Comparison of ENCODE assay signal across 18 mouse cellular contexts in genomic region chr4:95819650-95820049, GRCm38 (mm10).
DNase-seq lines count a peak whose midpoint lies in the region; ATAC-seq lines count a peak whose summit lies in the region.
"Had no signal": no experiment of that assay in that cellular context is flagged by ENCODE, and none has a peak within 500 bp of the region (broad histone marks: within the 10 kb centered on the region; RNA-seq: fewer than 3 reads in every experiment).

No protein-coding gene starts in this region.

- H3K9me3 ChIP-seq in midbrain, embryonic 11.5 days (ENCODE audit: control insufficient read depth, low read length): no peaks in the 10 kb centered on the region
- H3K9me3 ChIP-seq in midbrain, embryonic 13.5 days: no peaks in the 10 kb centered on the region
- no peaks in the 10 kb centered on the region for H3K9me3 ChIP-seq in embryonic facial prominence, embryonic 12.5 days
- H3K9me3 ChIP-seq: heart, embryonic 15.5 days; kidney, embryonic 15.5 days had no signal

- H3K4me2 ChIP-seq in midbrain, embryonic 11.5 days: no peak overlapping the region
- no peak overlapping the region for H3K4me2 ChIP-seq in midbrain, embryonic 13.5 days (replicated peaks)
- H3K4me2 ChIP-seq in embryonic facial prominence, embryonic 12.5 days (replicated peaks): no peak overlapping the region
- H3K4me2 ChIP-seq: heart, embryonic 15.5 days; kidney, embryonic 15.5 days had no signal

- 67% methylated on average over 2 of the region's 2 CpGs for WGBS in midbrain, embryonic 11.5 days
- 57% methylated on average over 2 of the region's 2 CpGs for WGBS in midbrain, embryonic 13.5 days
- 17% methylated on average over 2 of the region's 2 CpGs for WGBS in embryonic facial prominence, embryonic 12.5 days

- ATAC-seq in midbrain, embryonic 11.5 days (ENCODE audit: low FRiP score): peak; percentile 84
- ATAC-seq in midbrain, embryonic 13.5 days: no peak
- 0 out of 2 replicates have a peak, but pooled peaks have one; percentile 72 for ATAC-seq in embryonic facial prominence, embryonic 12.5 days (ENCODE audit: insufficient number of reproducible peaks, insufficient read depth, low FRiP score, low TSS enrichment)

- no peak overlapping the region for H3K9ac ChIP-seq in midbrain, embryonic 11.5 days (ENCODE audit: low read length)
- no peak overlapping the region for H3K9ac ChIP-seq in midbrain, embryonic 13.5 days (replicated peaks)
- no peak overlapping the region for H3K9ac ChIP-seq in embryonic facial prominence, embryonic 12.5 days
- H3K9ac ChIP-seq: heart, embryonic 15.5 days; kidney, embryonic 15.5 days had no signal

- H3K27ac ChIP-seq in midbrain, embryonic 11.5 days (ENCODE audit: low read depth, low read length): no peak overlapping the region
- no peak overlapping the region for H3K27ac ChIP-seq in midbrain, embryonic 13.5 days
- H3K27ac ChIP-seq in embryonic facial prominence, embryonic 12.5 days: no peak overlapping the region
- H3K27ac ChIP-seq: gastrocnemius, adult 2 months; heart, embryonic 15.5 days; kidney, embryonic 15.5 days; macrophage had no signal

- H3K4me1 ChIP-seq in midbrain, embryonic 11.5 days (ENCODE audit: control insufficient read depth, insufficient read depth, low read length): no peaks in the 10 kb centered on the region
- H3K4me1 ChIP-seq in midbrain, embryonic 13.5 days (replicated peaks): peaks cover 8% of the 10 kb centered on the region; the same call in 1 of the 2 replicates
- peaks cover 21% of the 10 kb centered on the region for H3K4me1 ChIP-seq in embryonic facial prominence, embryonic 12.5 days
- H3K4me1 ChIP-seq: heart, embryonic 15.5 days; kidney, embryonic 15.5 days had no signal

- DNase-seq in midbrain, embryonic 11.5 days (ENCODE audit: low spot score, missing footprints): no peak
- peak; percentile 74 for DNase-seq in embryo, embryonic 11 days
- peak; percentile 66 for DNase-seq in mesoderm, embryonic 11.5 days (ENCODE audit: low read depth, low spot score)
- DNase-seq in adrenal gland, postnatal 10 days: no peak
- no peak for DNase-seq in right cerebral cortex, postnatal 4 days
- DNase-seq: adrenal gland, postnatal 14 days; cerebellum, adult 8-10 months; gastrocnemius, adult 2 months; heart, postnatal 36 days; kidney, adult 11 months; kidney, postnatal 4 days; midbrain, embryonic 14.5 days; right cerebral cortex, postnatal 14 days had no signal

- no peaks in the 10 kb centered on the region for H3K27me3 ChIP-seq in midbrain, embryonic 11.5 days (ENCODE audit: control insufficient read depth, insufficient read depth, low read length)
- no peaks in the 10 kb centered on the region for H3K27me3 ChIP-seq in midbrain, embryonic 13.5 days
- H3K27me3 ChIP-seq in embryonic facial prominence, embryonic 12.5 days: no peaks in the 10 kb centered on the region
- H3K27me3 ChIP-seq: heart, embryonic 15.5 days; kidney, embryonic 15.5 days had no signal

- H3K36me3 ChIP-seq in midbrain, embryonic 11.5 days (ENCODE audit: control insufficient read depth, insufficient read depth, low read length): no peaks in the 10 kb centered on the region
- H3K36me3 ChIP-seq in midbrain, embryonic 13.5 days: no peaks in the 10 kb centered on the region
- H3K36me3 ChIP-seq in embryonic facial prominence, embryonic 12.5 days: no peaks in the 10 kb centered on the region
- H3K36me3 ChIP-seq: heart, embryonic 15.5 days; kidney, embryonic 15.5 days had no signal

- no peak overlapping the region for H3K4me3 ChIP-seq in midbrain, embryonic 11.5 days (ENCODE audit: low read depth, low read length)
- H3K4me3 ChIP-seq in midbrain, embryonic 13.5 days (replicated peaks): no peak overlapping the region
- H3K4me3 ChIP-seq in embryonic facial prominence, embryonic 12.5 days: no peak overlapping the region
- H3K4me3 ChIP-seq: gastrocnemius, adult 2 months; heart, embryonic 15.5 days; kidney, embryonic 15.5 days had no signal

Comparison
In these comparisons a context has a peak if more than half of its experiments do, and no peak if none do; other contexts are left out.
1. DNase-seq: peak in embryo, embryonic 11 days (single experiment) and mesoderm, embryonic 11.5 days (single experiment); none in midbrain, embryonic 11.5 days (single experiment), adrenal gland, postnatal 10 days (single experiment) and right cerebral cortex, postnatal 4 days (single experiment).